Mouse (Mus musculus): ENCODE measurements around the gene Tprn.

DNA sequence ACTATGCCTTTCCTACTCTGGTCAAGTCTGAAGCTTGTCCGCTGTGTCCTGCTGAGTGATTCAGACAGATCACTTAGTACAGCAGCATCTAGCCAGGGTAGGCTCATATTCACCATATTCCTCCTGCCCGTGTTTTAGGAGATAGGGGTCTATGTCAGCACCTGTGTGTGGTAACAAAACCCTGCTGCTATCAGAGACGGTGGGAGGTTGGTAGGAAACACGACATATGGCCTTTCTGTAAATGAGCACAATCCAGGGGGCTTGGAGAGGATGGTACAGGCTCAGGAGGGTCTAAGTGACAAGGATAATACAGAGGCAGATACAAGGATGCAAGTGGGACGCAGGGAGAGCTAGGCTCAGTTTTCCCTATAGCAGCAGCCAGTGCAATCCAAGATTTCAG, 32.8 kb upstream of the Tprn start:
- TF ChIP-seq FLI1 (IDR thresholded peaks at IDR 0.05; ENCODE audit: low read length) (no peak), GATA1 (IDR thresholded peaks at IDR 0.05; ENCODE audit: borderline replicate concordance, low read length) (no peak)

Measured in megakaryocyte, embryonic 14.5 days (primary cell).